Mouse (Mus musculus) testis, postnatal 14 days (tissue): ENCODE data around the gene B4galt4.
"Not testable (repeated sequence)": the region's sequence is repeated elsewhere in the genome, so short reads cannot be mapped to it uniquely, and the experiment has no call there.

ENCODE experiments used
- DNase-seq: peaks from one replicate; pipeline ENCODE4 v3.0.0; 2021; ENCODE audit warnings: low spot score

The B4galt4 gene

GRCm38 (mm10) chr16:38771145-38771544, 29.1 kb downstream of the B4galt4 start:
- DNase-seq: no peak

- no peak for DNase-seq
Observed at GRCm38 (mm10) chr16:38772906-38773496, 30.9 kb downstream of the B4galt4 start.

- no peak for DNase-seq
Observed at GRCm38 (mm10) chr16:38774964-38775746, 33.1 kb downstream of the B4galt4 start.

- no peak for DNase-seq
Observed at GRCm38 (mm10) chr16:38776342-38776741, 34.3 kb downstream of the B4galt4 start.

- no peak for DNase-seq
Observed at GRCm38 (mm10) chr16:38780960-38781572, 39.0 kb downstream of the B4galt4 start.

- DNase-seq: no peak
Observed at GRCm38 (mm10) chr16:38781946-38782345, 39.9 kb downstream of the B4galt4 start.

GRCm38 (mm10) chr16:38782524-38783067, 40.5 kb downstream of the B4galt4 start:
- no peak for DNase-seq

- DNase-seq: no peak
Observed at GRCm38 (mm10) chr16:38785301-38785700, 43.2 kb downstream of the B4galt4 start.

GRCm38 (mm10) chr16:38789016-38789415, 47.0 kb downstream of the B4galt4 start:
- DNase-seq: no peak

- no peak for DNase-seq
Observed at GRCm38 (mm10) chr16:38789966-38790365, 47.9 kb downstream of the B4galt4 start.

GRCm38 (mm10) chr16:38793120-38793519, 51.1 kb downstream of the B4galt4 start:
- no peak for DNase-seq

- no peak for DNase-seq
Observed at GRCm38 (mm10) chr16:38798957-38799450, 56.9 kb downstream of the B4galt4 start.

- DNase-seq: no peak
Observed at GRCm38 (mm10) chr16:38800091-38800490, 58.0 kb downstream of the B4galt4 start, which contains the start of gene Upk1b. Gene Upk1b (minus strand): TSS chr16:38800328.

- DNase-seq: not testable (repeated sequence)
Observed at GRCm38 (mm10) chr16:38807796-38808195, 65.7 kb downstream of the B4galt4 start.

GRCm38 (mm10) chr16:38810196-38810595, 68.1 kb downstream of the B4galt4 start:
- DNase-seq: no peak

GRCm38 (mm10) chr16:38812521-38812920, 70.5 kb downstream of the B4galt4 start:
- peak; percentile 66 for DNase-seq
